Mouse (Mus musculus): Measurements from ENCODE around the gene Gm12258. TPM values are rescaled to one million over a fixed set of nuclear protein-coding genes. Genes with fewer than 3 reads are reported as not detected.
"Not testable (repeated sequence)": the region's sequence is repeated elsewhere in the genome, so short reads cannot be mapped to it uniquely, and the experiment has no call there.

Gm12258 gene
- 2.5 and 2.8 TPM in 2 replicates for polyA plus RNA-seq (2016; fragmentation: Nextera tagmentation; extraction: Ambion mirVana)

- Histone ChIP-seq H3K4me1 (peaks cover 10% of the 10 kb centered on the region), H3K4me2 (peak within 1 kb of the TSS; percentile 82), H3K9ac (peak within 1 kb of the TSS; percentile 87), H3K36me3 (peaks cover 23% of the 10 kb centered on the region), H3K4me3 (peak within 1 kb of the TSS; percentile 81), H3K27me3 (replicated peaks) (0 out of 2 replicates have a peak, but pooled peaks cover 8% of the 10 kb centered on the region), H3K9me3 (replicated peaks) (no peaks in the 10 kb centered on the region), H3K27ac (peak within 1 kb of the TSS; percentile 79)
- peak; percentile 100 for ATAC-seq
- WGBS (ENCODE audit: insufficient replicate concordance) = 1% methylated on average over 24 of the region's 24 CpGs
Observed at GRCm38 (mm10) chr11:58846919-58847461, at the start of gene Gm12258. Gm12258 (plus strand) TSS chr11:58847158.

GRCm38 (mm10) chr11:58799747-58800146, 47.2 kb upstream of the Gm12258 start:
- Histone ChIP-seq H3K36me3 (no peaks in the 10 kb centered on the region), H3K9me3 (replicated peaks) (no peaks in the 10 kb centered on the region), H3K9ac (no peak overlapping the region), H3K27me3 (replicated peaks) (no peaks in the 10 kb centered on the region), H3K4me3 (no peak overlapping the region), H3K4me1 (no peaks in the 10 kb centered on the region), H3K27ac (no peak overlapping the region), H3K4me2 (no peak overlapping the region)
- WGBS (ENCODE audit: insufficient replicate concordance) = 57% methylated on average over 5 of the region's 5 CpGs
- ATAC-seq = no peak

GRCm38 (mm10) chr11:58801558-58802228, 45.3 kb upstream of the Gm12258 start, which contains the start of gene Fam183b:
Fam183b (minus strand) TSS chr11:58801960.
- Histone ChIP-seq H3K36me3 (no peaks in the 10 kb centered on the region), H3K4me3 (no peak within 1 kb of the TSS), H3K9ac (no peak within 1 kb of the TSS), H3K27me3 (replicated peaks) (no peaks in the 10 kb centered on the region), H3K4me1 (0 out of 2 replicates have a peak, but pooled peaks cover 4% of the 10 kb centered on the region), H3K4me2 (no peak within 1 kb of the TSS), H3K27ac (no peak within 1 kb of the TSS), H3K9me3 (replicated peaks) (no peaks in the 10 kb centered on the region)
- WGBS (ENCODE audit: insufficient replicate concordance) = 42% methylated on average over 14 of the region's 14 CpGs
- ATAC-seq = no peak

- H3K27ac ChIP-seq = no peak overlapping the region
- H3K27me3 ChIP-seq (replicated peaks) = no peaks in the 10 kb centered on the region
- H3K9me3 ChIP-seq (replicated peaks) = no peaks in the 10 kb centered on the region
- no peak overlapping the region for H3K9ac ChIP-seq
- WGBS (ENCODE audit: insufficient replicate concordance) = 49% methylated on average over 4 of the region's 4 CpGs
- H3K36me3 ChIP-seq = no peaks in the 10 kb centered on the region
- no peak overlapping the region for H3K4me2 ChIP-seq
- no peak for ATAC-seq
- no peak overlapping the region for H3K4me3 ChIP-seq
- H3K4me1 ChIP-seq = 0 out of 2 replicates have a peak, but pooled peaks cover 4% of the 10 kb centered on the region
Observed at GRCm38 (mm10) chr11:58803871-58804270, 43.1 kb upstream of the Gm12258 start.

GRCm38 (mm10) chr11:58804393-58804792, 42.6 kb upstream of the Gm12258 start:
- WGBS (ENCODE audit: insufficient replicate concordance) = 70% methylated on average over 2 of the region's 2 CpGs
- 0 out of 2 replicates have a peak, but pooled peaks cover 4% of the 10 kb centered on the region for H3K4me1 ChIP-seq
- no peak overlapping the region for H3K9ac ChIP-seq
- H3K27ac ChIP-seq = no peak overlapping the region
- H3K9me3 ChIP-seq (replicated peaks) = no peaks in the 10 kb centered on the region
- H3K36me3 ChIP-seq = no peaks in the 10 kb centered on the region
- no peak for ATAC-seq
- no peak overlapping the region for H3K4me3 ChIP-seq
- no peaks in the 10 kb centered on the region for H3K27me3 ChIP-seq (replicated peaks)
- no peak overlapping the region for H3K4me2 ChIP-seq

GRCm38 (mm10) chr11:58812001-58812400, 35.0 kb upstream of the Gm12258 start:
- Histone ChIP-seq H3K27me3 (replicated peaks) (no peaks in the 10 kb centered on the region), H3K4me1 (no peaks in the 10 kb centered on the region), H3K36me3 (no peaks in the 10 kb centered on the region), H3K9me3 (replicated peaks) (no peaks in the 10 kb centered on the region), H3K4me2 (no peak overlapping the region), H3K27ac (no peak overlapping the region), H3K4me3 (no peak overlapping the region), H3K9ac (no peak overlapping the region)
- 0% methylated on average over 1 of the region's 1 CpGs for WGBS (ENCODE audit: insufficient replicate concordance)
- ATAC-seq = no peak

GRCm38 (mm10) chr11:58814700-58815099, 32.3 kb upstream of the Gm12258 start, which contains the start of gene Olfr313:
Olfr313 (plus strand) TSS chr11:58815000.
- H3K4me2 ChIP-seq; H3K9ac ChIP-seq; H3K4me3 ChIP-seq; H3K27ac ChIP-seq; H3K9me3 ChIP-seq (replicated peaks); H3K27me3 ChIP-seq (replicated peaks); ATAC-seq; H3K36me3 ChIP-seq; H3K4me1 ChIP-seq: not testable (repeated sequence)
- 50% methylated on average over 1 of the region's 1 CpGs for WGBS (ENCODE audit: insufficient replicate concordance)

- no peaks in the 10 kb centered on the region for H3K4me1 ChIP-seq
- no peak for ATAC-seq
- 65% methylated on average over 1 of the region's 1 CpGs for WGBS (ENCODE audit: insufficient replicate concordance)
Observed at GRCm38 (mm10) chr11:58815676-58816075, 31.3 kb upstream of the Gm12258 start.

GRCm38 (mm10) chr11:58828937-58829336, 18.0 kb upstream of the Gm12258 start, which contains the start of gene Olfr312:
Olfr312 (plus strand) TSS chr11:58829237.
- H3K9ac ChIP-seq; H3K4me2 ChIP-seq; H3K4me1 ChIP-seq; H3K27me3 ChIP-seq (replicated peaks); ATAC-seq; H3K36me3 ChIP-seq; H3K4me3 ChIP-seq; H3K9me3 ChIP-seq (replicated peaks); H3K27ac ChIP-seq: not testable (repeated sequence)

More at GRCm38 (mm10) chr11:58815676-58816075, 31.3 kb upstream of the Gm12258 start:
- H3K4me2 ChIP-seq = no peak overlapping the region
- H3K27me3 ChIP-seq (replicated peaks) = no peaks in the 10 kb centered on the region
- no peaks in the 10 kb centered on the region for H3K9me3 ChIP-seq (replicated peaks)
- H3K36me3 ChIP-seq = no peaks in the 10 kb centered on the region
- H3K9ac ChIP-seq = no peak overlapping the region
- H3K4me3 ChIP-seq = no peak overlapping the region
- H3K27ac ChIP-seq = no peak overlapping the region

GRCm38 (mm10) chr11:58829764-58830163, 17.2 kb upstream of the Gm12258 start:
- 39% methylated on average over 3 of the region's 3 CpGs for WGBS (ENCODE audit: insufficient replicate concordance)

GRCm38 (mm10) chr11:58832541-58832940, 14.4 kb upstream of the Gm12258 start:
- 54% methylated on average over 3 of the region's 3 CpGs for WGBS (ENCODE audit: insufficient replicate concordance)
- ATAC-seq = not testable (repeated sequence)

More at GRCm38 (mm10) chr11:58829764-58830163, 17.2 kb upstream of the Gm12258 start:
- Histone ChIP-seq H3K4me2 (no peak overlapping the region), H3K4me3 (no peak overlapping the region), H3K36me3 (no peaks in the 10 kb centered on the region), H3K9me3 (replicated peaks) (no peaks in the 10 kb centered on the region), H3K9ac (no peak overlapping the region), H3K27me3 (replicated peaks) (no peaks in the 10 kb centered on the region), H3K27ac (no peak overlapping the region), H3K4me1 (no peaks in the 10 kb centered on the region)
- no peak for ATAC-seq

GRCm38 (mm10) chr11:58838951-58839350, 8.0 kb upstream of the Gm12258 start, which contains the start of gene Olfr311:
Olfr311 (plus strand) TSS chr11:58839251.
- H3K4me1 ChIP-seq; ATAC-seq; H3K36me3 ChIP-seq; H3K4me2 ChIP-seq; H3K9me3 ChIP-seq (replicated peaks); H3K9ac ChIP-seq; H3K27me3 ChIP-seq (replicated peaks); H3K27ac ChIP-seq; H3K4me3 ChIP-seq: not testable (repeated sequence)

More at GRCm38 (mm10) chr11:58832541-58832940, 14.4 kb upstream of the Gm12258 start:
- H3K9me3 ChIP-seq (replicated peaks); H3K4me3 ChIP-seq; H3K27me3 ChIP-seq (replicated peaks); H3K36me3 ChIP-seq; H3K4me1 ChIP-seq; H3K4me2 ChIP-seq; H3K27ac ChIP-seq; H3K9ac ChIP-seq: not testable (repeated sequence)
